Mouse (Mus musculus): Measurements from ENCODE around the gene Prune2. TPM values are rescaled to one million over a fixed set of nuclear protein-coding genes. Genes with fewer than 3 reads are reported as not detected.

Gene Prune2
- polyA plus RNA-seq, 1 experiment from 2014 or later, result 1.9 TPM

GRCm38 (mm10) chr19:17263679-17264370 is 307.9 kb downstream of the Prune2 start:
- H3K27me3 ChIP-seq (replicated peaks; ENCODE audit: low read depth, poor library complexity, severe bottlenecking), result no peaks in the 10 kb centered on the region
- WGBS, result 89% methylated on average over 13 of the region's 13 CpGs
- H3K27ac ChIP-seq (replicated peaks), result no peak overlapping the region
- H3K36me3 ChIP-seq (replicated peaks), result no peaks in the 10 kb centered on the region
- no peak overlapping the region for H3K4me3 ChIP-seq
- DNase-seq (ENCODE audit: low spot score), result no peak
- H3K9me3 ChIP-seq, result no peaks in the 10 kb centered on the region
- no peaks in the 10 kb centered on the region for H3K4me1 ChIP-seq

- H3K4me1 ChIP-seq, result no peaks in the 10 kb centered on the region
- H3K27ac ChIP-seq (replicated peaks), result no peak overlapping the region
- no peaks in the 10 kb centered on the region for H3K9me3 ChIP-seq
- no peak overlapping the region for H3K4me3 ChIP-seq
- DNase-seq (ENCODE audit: low spot score), result no peak
- H3K27me3 ChIP-seq (replicated peaks; ENCODE audit: low read depth, poor library complexity, severe bottlenecking), result no peaks in the 10 kb centered on the region
- WGBS, result 89% methylated on average over 9 of the region's 9 CpGs
- H3K36me3 ChIP-seq (replicated peaks), result no peaks in the 10 kb centered on the region
These were observed 308.7 kb downstream of the Prune2 start for GRCm38 (mm10) chr19:17264481-17265196.

- H3K4me3 ChIP-seq, result no peak overlapping the region
- no peaks in the 10 kb centered on the region for H3K36me3 ChIP-seq (replicated peaks)
- H3K4me1 ChIP-seq, result peaks cover 14% of the 10 kb centered on the region
- no peak for DNase-seq (ENCODE audit: low spot score)
- H3K27ac ChIP-seq (replicated peaks), result no peak overlapping the region
- H3K27me3 ChIP-seq (replicated peaks; ENCODE audit: low read depth, poor library complexity, severe bottlenecking), result no peaks in the 10 kb centered on the region
- WGBS, result 85% methylated on average over 4 of the region's 4 CpGs
- no peaks in the 10 kb centered on the region for H3K9me3 ChIP-seq
These were observed 312.8 kb downstream of the Prune2 start for GRCm38 (mm10) chr19:17268669-17269068.

GRCm38 (mm10) chr19:17271179-17271622 is 315.3 kb downstream of the Prune2 start:
- Histone ChIP-seq H3K36me3 (replicated peaks) (no peaks in the 10 kb centered on the region), H3K27me3 (replicated peaks; ENCODE audit: low read depth, poor library complexity, severe bottlenecking) (no peaks in the 10 kb centered on the region), H3K9me3 (no peaks in the 10 kb centered on the region), H3K4me3 (no peak overlapping the region), H3K4me1 (peaks cover 14% of the 10 kb centered on the region), H3K27ac (replicated peaks) (peak overlapping the region; percentile 70)
- WGBS, result 15% methylated on average over 3 of the region's 3 CpGs
- peak; percentile 47 for DNase-seq (ENCODE audit: low spot score)

GRCm38 (mm10) chr19:17272988-17273387 is 317.1 kb downstream of the Prune2 start:
- WGBS, result 91% methylated on average over 2 of the region's 2 CpGs
- Histone ChIP-seq H3K27ac (replicated peaks) (no peak overlapping the region), H3K4me1 (peaks cover 14% of the 10 kb centered on the region), H3K4me3 (no peak overlapping the region), H3K27me3 (replicated peaks; ENCODE audit: low read depth, poor library complexity, severe bottlenecking) (no peaks in the 10 kb centered on the region), H3K36me3 (replicated peaks) (no peaks in the 10 kb centered on the region), H3K9me3 (no peaks in the 10 kb centered on the region)
- no peak for DNase-seq (ENCODE audit: low spot score)

Other genes with a start within 250 kb of the Prune2 start
- 7.6 and 7.8 TPM in 2 replicates for gene Vps13a, start 175.2 kb upstream of the Prune2 start, polyA plus RNA-seq (2016; fragmentation: Nextera tagmentation; extraction: Ambion mirVana)
- 0.16 TPM in 1 of 2 replicates, not detected in the other for gene Foxb2, start 82.3 kb upstream of the Prune2 start, polyA plus RNA-seq (2016; fragmentation: Nextera tagmentation; extraction: Ambion mirVana)